Mouse (Mus musculus) embryo, embryonic 11 days (tissue): Measurements from ENCODE around the gene Rfx3.
A peak's percentile ranks its signal among the peaks of the same experiment; 100 is the strongest.

Experiments used
- DNase-seq: peaks from one replicate; pipeline ENCODE4 v3.0.0-alpha.2; 2015

Rfx3 gene

DNA sequence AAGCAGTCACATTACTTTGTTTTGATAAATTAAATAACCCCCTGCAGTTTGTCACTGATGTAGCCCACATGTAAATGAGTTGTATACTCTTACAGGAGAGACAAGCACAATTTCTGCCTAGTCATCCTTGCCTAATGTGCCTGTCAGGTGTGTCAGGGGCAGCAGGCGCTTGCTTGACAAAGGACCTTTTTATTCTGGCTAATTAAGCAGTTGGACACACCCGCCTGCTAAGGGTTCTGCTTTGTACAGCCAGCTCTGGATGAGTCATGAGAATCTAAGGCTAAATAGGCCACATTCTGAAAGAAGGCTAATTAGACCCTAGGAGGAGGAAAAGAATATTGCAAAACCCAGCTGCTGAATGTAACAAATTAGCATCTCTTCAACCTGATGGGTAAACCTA lies 106.3 kb downstream of the Rfx3 start:
- peak; percentile 56 for DNase-seq

DNA sequence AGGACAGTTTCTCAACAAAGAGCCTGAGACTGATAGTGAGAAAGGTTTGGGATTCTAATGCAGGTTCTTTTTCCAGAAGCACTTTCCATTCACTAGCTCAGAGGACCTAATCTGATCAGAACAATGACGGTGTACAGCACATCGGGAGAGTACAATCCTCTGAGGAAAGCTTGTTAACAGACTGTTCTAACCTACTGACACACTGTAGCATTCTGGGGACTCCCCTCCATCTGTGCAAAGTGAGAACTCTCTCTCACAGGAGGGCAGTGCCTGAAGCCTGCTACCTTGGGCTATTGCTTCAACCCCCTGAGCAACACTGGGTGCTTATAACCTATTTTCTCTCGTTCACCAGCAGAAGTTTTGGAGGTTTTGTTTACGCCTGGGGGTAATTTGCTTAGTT lies 106.8 kb downstream of the Rfx3 start:
- no peak for DNase-seq

DNA sequence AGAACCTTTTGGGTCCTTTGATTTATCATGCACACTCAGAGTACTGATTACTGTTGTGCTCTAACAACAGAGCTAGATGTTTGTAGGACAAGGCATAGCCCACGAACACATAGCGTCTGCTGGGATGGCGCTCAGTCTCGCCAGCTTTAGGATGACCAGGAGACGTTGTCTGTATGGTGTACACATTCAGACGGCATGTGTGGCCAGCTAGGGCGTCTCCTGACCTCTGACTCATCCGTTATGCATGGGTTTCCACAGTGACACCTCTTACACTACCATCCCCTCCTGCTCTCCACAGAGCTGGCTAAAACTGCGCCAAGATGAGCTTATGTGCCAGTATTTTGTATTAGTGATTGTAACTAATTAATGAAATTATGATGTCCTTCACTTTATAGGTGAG lies 108.4 kb downstream of the Rfx3 start:
- DNase-seq: no peak

DNA sequence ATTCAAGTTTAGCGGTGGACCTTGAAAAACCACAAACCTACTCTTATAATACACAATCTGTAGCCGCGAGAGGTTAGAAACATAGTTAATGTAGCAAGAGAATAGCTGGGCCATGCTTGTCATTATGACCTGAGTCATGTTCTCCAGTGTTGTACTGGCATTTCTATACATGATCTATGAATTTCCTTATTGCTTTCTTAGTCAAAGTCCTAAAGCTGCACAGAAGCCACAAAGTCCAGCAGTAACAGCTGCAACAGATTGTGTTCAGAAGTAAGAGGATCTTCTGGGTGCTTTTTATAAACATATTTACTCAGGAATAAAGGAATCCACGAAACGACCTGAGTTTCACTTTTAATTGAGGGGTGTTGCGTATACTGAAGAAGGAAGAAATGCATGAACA lies 109.3 kb downstream of the Rfx3 start:
- no peak for DNase-seq

DNA sequence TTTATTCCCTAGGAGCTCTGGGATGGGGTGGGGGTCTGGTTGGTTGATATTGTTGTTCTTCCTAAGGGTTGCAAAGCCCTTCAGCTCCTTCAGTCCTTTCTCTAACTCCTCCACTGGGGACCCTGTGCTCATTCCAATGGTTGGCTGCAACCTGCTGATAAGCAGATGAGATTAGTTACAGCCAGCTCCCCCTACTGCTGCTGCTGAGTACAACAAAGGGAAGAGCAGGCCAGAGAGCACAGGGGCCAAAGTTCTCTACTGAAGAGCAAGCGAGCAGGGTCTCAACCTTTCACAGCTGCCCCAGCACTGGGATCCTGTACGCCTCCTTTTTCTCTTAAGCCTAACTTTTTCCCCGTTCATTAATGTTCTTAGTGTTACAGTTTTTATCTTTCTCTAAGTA lies 126.4 kb downstream of the Rfx3 start:
- DNase-seq: no peak

DNA sequence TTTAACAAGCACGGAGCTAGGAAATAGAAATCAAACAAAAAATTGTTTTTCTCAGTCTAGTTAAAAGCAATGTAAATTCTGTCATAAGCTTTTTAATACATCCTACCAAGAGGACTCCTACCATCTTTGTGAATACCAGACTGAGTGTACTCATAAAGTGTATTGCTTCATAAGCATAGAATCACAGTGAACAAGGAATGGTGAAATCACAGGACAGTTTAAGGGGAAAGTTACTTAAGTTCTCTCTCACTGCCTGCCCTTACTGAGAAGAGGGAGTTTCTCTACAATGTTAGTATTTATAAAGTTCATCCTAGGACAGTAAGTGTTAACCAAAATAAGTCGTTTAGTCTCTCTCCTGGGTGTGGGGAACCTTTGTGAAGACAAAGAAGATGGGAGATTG lies 133.5 kb downstream of the Rfx3 start:
- no peak for DNase-seq

DNA sequence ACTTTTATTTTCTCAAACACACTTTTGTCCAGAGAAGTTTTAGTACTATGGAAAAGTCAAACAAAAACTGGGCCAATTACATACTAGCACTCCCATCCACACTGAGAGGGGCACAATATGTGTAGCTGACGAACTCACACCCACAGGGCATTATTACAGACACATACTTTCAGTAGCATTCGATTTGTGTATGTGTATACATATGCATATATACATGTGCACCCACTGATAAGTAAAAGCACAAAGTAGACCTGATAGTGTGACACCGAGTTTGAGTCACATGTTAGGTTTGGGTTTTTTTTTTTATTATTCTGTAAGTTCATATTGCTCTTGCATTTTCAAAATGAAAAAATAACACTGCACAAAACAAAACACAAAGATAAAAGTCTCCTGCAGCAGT lies 140.2 kb downstream of the Rfx3 start:
- no peak for DNase-seq

DNA sequence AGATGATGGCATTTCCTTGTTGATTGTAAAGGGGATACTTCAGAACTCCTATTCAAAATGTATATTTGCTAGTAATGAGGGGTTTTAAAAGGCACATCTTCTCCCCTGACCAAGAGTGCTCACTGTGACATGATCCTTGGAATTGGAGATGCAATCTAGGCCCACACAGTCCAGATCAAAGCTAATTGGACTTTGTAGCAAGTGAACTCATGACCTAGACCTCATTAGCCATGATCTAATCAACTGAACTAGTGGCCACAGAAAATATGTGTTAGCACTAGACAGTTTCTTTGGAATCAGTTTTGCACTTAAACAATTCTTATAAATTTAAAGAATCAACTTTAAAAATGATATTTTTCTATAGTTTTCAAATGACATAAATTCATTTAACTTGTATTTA lies 151.3 kb downstream of the Rfx3 start:
- no peak for DNase-seq

DNA sequence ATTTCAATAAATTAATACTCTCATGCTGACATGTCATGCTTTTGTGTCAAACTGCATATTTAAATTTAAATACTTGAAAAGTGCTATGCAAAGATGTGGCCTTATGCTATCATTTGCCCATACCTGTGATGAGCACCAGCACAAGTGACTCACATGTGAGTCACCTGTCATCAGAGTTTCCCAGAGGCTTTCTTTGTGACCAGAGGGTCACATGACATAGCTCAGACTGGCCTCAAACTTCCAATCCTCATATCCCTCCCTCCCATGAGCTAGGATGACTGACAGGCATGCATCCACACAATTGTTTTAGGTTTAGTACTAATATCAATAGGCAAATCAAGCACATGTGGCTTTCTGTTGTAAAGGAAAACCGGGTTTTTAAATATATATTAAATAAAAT lies 162.0 kb downstream of the Rfx3 start:
- no peak for DNase-seq

DNA sequence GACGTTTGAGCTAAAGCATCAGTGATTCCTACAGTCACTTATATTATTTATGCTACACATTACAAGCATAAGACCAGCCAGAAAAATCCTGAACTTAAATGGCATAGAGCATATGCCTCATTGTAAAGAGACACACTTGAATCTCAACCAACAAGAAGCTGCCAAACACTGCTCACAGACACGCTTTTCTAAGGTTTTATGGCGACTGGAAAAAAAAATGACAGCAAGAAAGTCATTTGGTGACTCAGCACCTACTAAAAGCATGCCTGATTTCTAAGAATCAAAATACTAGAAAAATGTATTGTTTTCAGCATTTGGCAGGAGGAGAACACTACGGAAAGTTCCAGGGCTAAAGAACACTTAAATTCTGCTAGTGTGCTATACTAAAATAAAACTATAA lies 163.9 kb downstream of the Rfx3 start:
- DNase-seq: no peak

DNA sequence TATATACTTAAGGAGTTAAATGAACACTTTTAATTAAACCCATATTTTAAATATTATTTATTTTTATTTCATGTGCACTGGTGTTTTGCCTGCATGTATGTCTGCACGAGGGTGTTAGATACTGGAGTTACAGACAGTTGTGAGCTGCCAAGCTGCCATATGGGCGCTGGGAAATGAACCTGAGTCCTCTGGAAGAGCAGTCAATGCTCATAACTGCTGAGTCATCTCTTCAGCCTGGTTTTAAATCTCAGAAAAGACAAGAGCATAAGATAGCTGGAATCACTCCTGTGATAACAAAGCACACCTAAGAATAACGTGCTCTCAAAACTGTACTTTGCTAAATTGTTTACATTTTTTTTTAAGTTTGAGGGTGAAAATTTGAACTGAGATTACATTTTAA lies 172.3 kb downstream of the Rfx3 start:
- peak; percentile 6 for DNase-seq

DNA sequence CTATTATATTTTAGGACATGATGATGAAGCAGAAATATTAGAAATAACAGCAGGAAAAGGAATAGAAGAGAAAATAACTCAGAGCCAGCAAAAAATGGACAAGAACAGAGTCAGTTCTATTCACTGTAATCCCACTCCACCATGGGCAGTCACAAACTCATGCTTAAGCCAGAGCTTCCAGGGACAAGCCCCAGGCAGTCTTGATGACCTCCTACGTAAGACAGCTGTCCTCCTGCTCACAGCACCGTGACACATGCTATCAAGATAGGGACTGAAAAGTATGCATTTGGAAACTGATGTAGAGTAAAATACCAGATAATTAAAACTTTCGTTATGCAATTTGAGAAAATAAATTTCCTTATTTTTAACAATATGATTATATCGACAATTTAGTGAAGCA lies 172.9 kb downstream of the Rfx3 start:
- DNase-seq: no peak

DNA sequence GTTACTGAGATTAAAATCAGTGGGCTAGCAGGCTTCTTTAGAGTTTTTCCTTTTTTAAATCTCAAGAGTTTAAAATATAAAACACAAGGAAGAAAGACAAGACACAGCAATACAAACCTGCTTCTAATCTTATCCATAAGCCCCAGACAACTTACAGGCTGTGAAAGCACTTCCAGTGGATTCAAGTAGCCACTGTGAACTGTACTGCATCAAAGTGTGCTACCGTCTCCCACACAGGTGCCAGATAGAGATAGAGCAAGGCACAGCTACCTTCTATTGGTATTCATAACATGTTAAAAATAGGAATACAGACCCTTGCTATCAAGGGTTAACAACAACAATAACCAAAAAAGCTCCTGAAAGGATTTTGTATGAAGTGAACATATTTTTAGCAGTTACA lies 178.5 kb downstream of the Rfx3 start:
- no peak for DNase-seq

DNA sequence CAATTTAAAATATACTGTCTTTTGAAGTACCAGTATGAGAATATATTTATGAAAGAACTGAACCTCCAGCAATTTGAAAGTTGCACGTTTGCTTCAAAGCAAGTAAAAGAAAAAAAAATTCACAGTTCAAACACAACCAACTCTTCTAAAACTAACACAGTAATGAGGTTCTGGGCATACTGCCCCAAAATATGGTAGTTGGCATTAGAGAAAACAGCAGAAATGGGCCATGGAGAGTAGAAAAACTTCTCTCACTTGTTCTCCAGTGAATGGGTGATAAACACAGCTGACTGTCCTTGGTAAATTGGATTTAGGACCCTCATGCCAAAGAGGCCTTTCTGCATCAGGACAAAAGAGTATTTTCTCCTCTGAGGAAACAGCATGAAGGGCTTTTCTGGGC lies 182.7 kb downstream of the Rfx3 start:
- no peak for DNase-seq

DNA sequence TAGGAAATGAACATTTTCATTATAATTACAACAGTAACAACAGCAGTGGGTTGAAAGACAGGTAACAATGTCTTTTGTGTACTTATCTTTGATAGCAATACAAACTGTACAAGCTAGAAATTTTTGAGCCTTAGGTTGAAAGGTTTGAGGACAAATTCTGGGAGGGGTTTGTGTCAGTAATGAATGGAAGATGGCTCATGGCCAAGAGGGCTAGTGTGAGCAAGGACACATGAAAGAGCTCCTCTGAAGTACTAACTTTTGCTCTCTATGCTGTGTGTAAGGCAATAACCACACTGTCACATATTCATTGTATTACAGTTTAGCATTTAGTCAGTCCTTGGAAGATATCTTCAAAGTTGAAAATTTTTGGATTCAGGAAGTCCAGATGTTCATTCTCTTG lies 193.3 kb downstream of the Rfx3 start:
- DNase-seq: no peak

DNA sequence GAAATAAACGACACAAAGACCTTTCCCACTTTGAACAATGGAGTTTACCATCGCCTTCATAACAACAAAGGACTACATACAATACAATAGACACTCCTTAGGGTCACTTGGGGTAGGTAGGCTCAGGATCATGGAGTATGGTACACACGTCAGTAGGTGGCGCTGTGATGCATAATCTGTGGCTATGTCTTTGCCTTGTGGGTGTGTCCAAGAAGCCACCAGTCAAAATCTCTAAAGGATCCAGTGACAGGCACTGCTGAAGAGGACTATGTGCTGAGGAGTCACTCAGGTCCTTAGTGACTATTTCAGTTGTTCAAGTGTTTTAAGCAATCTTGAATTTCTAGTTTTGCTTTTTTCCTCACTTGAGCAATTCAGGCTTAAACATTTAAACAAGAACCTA lies 230.9 kb downstream of the Rfx3 start:
- DNase-seq: peak; percentile 29

DNA sequence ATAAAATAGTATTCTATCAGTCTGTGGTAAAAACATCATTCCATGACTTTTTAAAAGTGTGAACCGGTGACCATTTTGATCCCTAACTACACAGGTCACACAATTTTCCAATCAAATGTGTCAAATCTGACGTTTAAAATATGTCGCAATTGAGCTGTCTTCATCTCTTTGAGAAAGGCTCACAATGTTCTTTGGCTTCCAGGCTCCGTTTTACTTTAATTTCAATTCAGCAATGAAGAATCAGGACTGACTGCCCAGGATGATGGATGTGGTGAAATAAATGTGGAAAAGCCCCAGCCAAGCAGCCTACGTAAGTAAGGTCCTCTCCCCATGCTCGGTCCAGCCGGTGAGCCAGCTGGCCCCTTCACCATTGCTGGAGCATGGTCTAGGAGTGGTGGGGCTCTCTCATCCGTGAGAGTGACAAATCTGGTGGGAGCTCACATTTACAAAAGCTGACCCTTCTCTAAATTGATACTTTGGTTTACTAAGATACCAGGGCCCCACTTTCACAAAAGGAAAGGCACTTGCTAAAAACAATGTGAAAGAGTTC lies 240.2 kb downstream of the Rfx3 start:
- DNase-seq: no peak

DNA sequence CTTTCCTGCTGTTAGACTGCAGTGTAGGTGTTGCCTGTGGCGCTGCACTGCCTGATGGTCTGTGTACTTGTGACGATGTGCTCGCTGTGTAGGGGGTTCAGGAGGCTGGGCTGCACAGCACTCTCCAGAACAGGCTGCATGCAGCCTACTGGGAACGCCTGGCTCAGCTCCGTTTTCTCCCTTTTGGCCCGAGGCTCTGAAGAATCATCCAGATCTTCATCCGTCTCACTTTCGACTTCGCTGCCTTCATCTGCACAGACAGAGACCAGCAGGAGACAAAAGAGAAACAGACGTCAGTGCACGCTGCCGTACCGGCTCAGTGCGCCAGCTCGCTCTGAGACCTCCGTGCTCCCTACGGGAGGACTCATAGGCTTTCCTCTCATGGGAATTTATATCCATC lies 242.5 kb downstream of the Rfx3 start:
- no peak for DNase-seq

DNA sequence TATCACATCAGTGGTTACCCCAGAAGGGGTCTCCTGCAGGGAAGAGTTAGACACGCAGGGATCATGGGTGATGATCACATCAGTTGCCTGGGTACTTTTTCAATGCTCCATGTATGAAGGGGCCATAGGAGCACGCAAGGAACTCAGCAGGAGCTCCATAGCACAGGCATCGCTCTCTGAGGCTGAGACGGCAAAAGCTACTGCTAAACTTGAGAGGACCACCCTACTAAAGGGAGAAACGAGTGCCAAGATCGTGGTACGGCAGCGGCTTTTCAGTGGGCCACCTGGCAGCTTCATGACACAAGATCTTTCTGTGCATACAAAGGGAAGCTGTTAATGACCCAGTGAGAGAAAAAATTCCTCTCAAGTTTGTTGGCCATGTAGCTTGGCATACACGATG lies 250.7 kb downstream of the Rfx3 start:
- no peak for DNase-seq

DNA sequence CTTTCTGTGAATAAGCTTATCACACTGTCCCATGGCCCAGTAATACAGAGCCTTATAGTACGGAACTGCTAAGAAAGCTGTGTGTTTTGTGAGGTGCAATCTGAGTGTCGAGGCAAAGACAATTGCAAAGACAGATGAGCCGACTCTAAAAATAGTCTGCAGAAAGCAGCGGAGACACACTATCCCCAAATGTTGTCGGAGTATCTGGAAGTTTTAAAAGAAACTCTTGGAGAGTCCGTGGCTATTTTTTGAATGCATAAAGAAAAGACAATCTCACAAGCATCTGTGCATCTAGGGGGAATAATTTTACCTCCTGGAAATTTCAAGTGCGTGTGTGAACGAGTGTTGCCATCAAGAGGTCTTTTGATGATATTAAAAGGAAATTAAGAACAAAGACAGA lies 251.6 kb downstream of the Rfx3 start:
- no peak for DNase-seq

DNA sequence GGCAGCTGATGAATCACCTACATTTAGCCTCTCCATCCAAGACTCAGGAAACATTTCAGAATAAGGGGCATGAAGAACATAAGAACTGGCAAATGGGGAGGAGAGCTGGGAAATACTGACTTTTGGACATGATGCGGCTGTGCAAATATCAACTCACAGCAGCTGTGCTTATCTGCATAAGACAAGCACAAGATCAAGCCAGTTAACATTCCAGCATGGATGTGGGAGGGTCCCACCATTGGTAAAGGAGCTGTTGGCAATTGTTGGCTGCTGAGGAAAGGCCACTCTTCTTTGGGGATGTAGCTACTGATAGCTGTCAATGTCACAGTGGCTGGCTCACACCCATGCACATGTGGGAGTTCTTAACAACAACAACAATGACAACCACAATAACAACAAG lies 263.7 kb downstream of the Rfx3 start:
- no peak for DNase-seq

DNA sequence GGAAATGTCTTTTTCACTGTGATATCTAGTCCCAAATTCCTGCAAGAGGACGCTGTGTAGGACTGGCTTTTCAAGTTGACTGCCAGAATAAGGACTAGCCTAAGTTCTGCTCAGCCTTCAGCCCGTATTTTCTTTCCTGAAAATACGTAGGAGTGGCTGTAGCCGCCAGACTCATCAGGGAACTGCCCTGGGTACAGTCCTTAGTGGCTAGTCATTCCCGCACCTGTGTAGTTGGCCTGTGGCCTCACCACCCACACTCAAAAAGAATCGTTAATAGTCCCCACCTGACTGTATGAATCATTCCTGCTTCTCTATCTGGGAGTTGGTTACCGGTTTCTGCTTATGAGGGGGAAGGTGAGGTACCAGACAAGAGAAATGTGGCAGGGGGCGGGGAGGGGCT lies 272.1 kb downstream of the Rfx3 start:
- no peak for DNase-seq

DNA sequence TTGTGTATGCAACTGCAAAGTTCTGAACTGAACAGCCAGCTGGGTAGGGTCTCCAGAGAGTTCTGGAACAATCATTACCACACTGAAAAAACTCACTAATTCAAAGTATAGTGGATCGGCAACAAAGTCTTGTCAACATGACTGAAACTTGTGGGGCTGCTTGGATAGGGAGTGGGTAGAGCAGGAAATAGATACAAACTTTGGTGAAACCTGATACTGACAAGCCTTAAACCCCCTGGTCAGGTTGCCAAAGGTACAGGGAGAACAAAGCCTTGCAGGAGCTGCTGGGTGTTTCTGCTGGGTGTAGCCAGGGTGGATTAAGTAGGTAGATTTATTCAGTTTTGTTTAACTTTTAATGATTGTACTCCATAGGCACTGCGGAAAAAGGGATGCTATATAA lies 274.4 kb downstream of the Rfx3 start:
- no peak for DNase-seq

DNA sequence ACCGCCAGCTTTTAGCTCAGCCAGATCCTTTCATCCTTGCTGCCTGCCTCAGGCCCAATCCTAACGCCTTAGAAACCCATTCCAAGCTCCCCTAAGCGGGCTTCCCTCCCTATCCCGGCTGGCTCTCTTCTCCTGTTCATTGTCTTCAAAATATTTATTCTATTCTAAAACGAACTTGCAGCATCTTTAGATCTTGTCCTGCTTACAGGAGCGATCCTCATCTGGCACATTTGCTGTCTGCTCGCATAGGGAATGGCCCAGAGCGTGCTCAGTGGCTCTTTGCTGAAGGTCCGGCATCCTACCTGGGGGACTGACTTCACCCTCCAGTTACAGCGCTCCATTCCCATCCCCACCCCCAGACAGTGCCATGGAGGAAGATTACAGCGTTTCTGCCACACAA lies 292.0 kb downstream of the Rfx3 start:
- DNase-seq: no peak

DNA sequence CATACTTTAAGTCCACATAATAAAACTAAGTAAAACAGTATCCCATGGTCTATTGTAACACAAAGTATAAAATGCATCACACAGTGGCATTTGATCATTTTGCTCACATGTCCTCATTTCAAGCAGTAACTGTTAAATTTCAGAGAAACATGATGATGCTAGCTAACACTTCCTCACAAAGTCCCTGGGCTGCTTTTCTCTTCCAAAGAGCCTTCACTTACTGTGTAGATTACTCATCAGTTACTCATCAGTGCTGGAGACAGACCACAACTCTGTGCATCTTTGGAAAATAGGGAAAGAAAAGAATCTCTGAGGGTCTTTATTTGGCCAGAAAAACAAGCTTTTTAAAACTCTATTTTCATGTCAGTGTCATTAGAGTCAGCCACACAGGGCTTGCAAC lies 294.7 kb downstream of the Rfx3 start:
- no peak for DNase-seq
